In the genomic region with DNA sequence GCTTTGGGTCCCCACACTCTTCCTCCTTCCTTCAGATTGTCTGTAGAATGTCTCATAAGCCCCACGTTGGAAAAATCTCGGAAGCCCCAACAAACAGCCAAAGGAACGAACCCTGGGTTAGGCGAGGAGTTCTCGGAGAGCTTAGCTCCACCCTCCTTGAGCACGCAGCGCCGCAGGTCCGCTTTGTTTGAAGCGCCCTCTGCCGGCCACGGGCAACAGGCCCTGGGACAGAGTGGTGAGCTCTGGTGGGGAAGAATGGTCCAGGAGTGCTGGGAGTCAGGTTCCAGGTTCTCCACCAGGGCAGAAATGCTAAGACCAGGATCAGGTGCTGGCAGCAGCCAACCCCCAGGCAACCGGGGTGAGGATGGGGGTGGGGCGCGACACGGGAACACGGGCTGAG, we compare ENCODE assay signal across 7 mouse cellular contexts. TPM values are rescaled to one million over a fixed set of nuclear protein-coding genes. Genes with fewer than 3 reads are reported as not detected.
DNase-seq lines count a peak whose midpoint lies in the region; TF ChIP-seq lines count a peak whose summit lies in the region.

No protein-coding gene starts in this region.

- no peaks in the 10 kb centered on the region for H3K4me1 ChIP-seq in cortical plate, adult 2 months (ENCODE audit: control insufficient read depth, insufficient read depth, low read length)

- peak; percentile 75 for TF ChIP-seq CTCF in cortical plate, adult 2 months (IDR thresholded peaks at IDR 0.05; ENCODE audit: extremely low read depth, insufficient read depth, low read length)

- no peak overlapping the region for H3K4me3 ChIP-seq in cortical plate, adult 2 months (ENCODE audit: insufficient read depth, low read length)

- TF ChIP-seq POLR2A in cortical plate, adult 2 months (IDR thresholded peaks at IDR 0.05; ENCODE audit: extremely low read depth, insufficient read depth, low read length), result no peak

- H3K27ac ChIP-seq in cortical plate, adult 2 months (ENCODE audit: insufficient read depth, low read length), result no peak overlapping the region

- intact Hi-C loops in gastrocnemius, postnatal 14 days (cut with DNase I; ENCODE audit: low total_unique reads), result no loop called here
- intact Hi-C loops in left cerebral cortex, postnatal 25 days (cut with DNase I), result loop anchor here (1.0 kb wide), 1 partner anchor 71 kb away; no protein-coding TSS in a partner anchor

- peak; percentile 71 for DNase-seq in adipocyte (ENCODE audit: low spot score)
- DNase-seq in gastrocnemius, postnatal 14 days, result peak; percentile 89
- peak; percentile 86 for DNase-seq in induced T-regulatory cell, adult 2 months (ENCODE audit: low read depth)
- peak; percentile 76 to 78 for DNase-seq in left cerebral cortex, postnatal 25 days (ENCODE audit: low spot score in 2 of 2)
- DNase-seq in mesoderm, embryonic 11.5 days (ENCODE audit: low read depth, low spot score), result peak; percentile 90
- DNase-seq in skeletal muscle tissue, adult 2 months (ENCODE audit: low read depth, low spot score), result peak; percentile 66

RNA-seq across cellular contexts. Expression of gene Mdfi, which starts 30.0 kb away (rescaled TPM):
- 1.5 and 2.1 TPM in 2 replicates for polyA plus RNA-seq in cortical plate, adult 2 months (2012; rRNA removed)
- total RNA-seq in gastrocnemius, postnatal 14 days (2021), result 1 to 10 TPM; 2.4 to 3.5 TPM
- total RNA-seq in left cerebral cortex, postnatal 25 days (2021), result 1 to 10 TPM in 1 of 2 experiments, under 1 TPM in 1; 0.80 to 1.4 TPM

RNA-seq across cellular contexts. Expression of gene Foxp4, which starts 59.9 kb away (rescaled TPM):
- 44.5 and 48.1 TPM in 2 replicates for polyA plus RNA-seq in cortical plate, adult 2 months (2012; rRNA removed)
- 1 to 10 TPM; 7.5 to 9.2 TPM for total RNA-seq in gastrocnemius, postnatal 14 days (2021)
- 10 to 100 TPM; 41.3 to 42.7 TPM for total RNA-seq in left cerebral cortex, postnatal 25 days (2021)

Comparison
In these comparisons a context has a peak if more than half of its experiments do, and no peak if none do; other contexts are left out.
1. RNA of gene Foxp4, which starts 59.9 kb away (total RNA-seq): 41.3 to 42.7 TPM in left cerebral cortex, postnatal 25 days; 7.5 to 9.2 TPM in gastrocnemius, postnatal 14 days; every median in the first group is over 4 times any median in the second.
2. Peak in every context shown above with its lines, with median percentiles within 50 percentile points of each other: DNase-seq.